Mouse (Mus musculus) gastrocnemius, adult 8-10 months (tissue): ENCODE results near the gene Cryba4. TPM values are rescaled to one million over a fixed set of nuclear protein-coding genes. Genes with fewer than 3 reads are reported as not detected.

ENCODE experiments used
- DNase-seq, 2 experiments: peaks; one replicate each; pipeline ENCODE4 v3.0.0; 2022; ENCODE audit warnings: low spot score in 2 of 2
- total RNA-seq, 4 experiments: library from RNA; stranded (reverse); gene quantifications; 2 replicates each; pipeline ENCODE4 v1.2.4; 2022

Gene Cryba4
- total RNA-seq, 4 experiments from 2014 or later, result 0.40 to 0.58 TPM; not detected in 2

DNA sequence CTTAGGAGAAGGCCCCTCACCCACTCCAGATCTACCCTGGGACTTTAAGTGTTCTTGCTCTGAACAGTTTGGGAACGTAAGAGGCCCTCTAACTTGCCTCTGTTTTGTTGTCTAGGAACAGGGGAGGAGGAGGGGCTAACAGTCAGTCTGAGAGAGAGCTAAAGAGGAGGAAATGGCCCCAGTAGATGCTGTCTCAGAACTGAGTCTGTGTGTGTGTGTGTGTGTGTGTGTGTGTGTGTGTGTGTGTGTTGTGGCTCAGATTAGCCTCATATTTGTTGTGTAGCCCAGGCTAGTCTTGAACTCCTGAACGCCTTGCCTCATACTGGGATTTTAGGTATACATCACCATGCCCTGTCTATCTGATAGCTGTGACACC lies 34.3 kb upstream of the Cryba4 start:
- DNase-seq, result no peak

DNA sequence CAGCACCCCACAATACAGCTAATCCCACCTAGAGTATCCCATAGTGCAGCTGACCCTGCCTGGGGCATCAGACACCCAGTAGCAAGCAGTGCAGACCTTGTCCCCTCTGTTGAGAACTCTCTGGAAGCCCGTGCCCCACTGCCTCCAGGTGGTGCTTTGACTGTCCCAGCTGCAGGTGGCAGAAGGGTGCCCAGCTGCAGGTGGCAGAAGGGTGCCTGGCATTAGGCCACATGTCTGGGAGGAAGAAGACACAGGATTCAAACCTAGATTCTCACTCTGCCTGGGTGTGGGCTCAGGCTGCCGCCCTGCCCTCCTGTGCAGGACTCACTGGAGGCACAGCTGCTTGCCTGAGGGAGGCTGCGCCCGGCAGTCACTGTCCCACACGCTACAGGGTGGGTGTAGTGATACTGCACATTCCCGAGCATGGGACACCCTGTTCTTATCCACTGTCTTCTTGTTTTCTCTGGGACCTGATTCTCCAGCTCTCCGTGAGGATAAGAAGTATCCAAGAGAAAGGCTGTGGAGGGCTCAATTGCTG lies 33.3 kb upstream of the Cryba4 start:
- DNase-seq, result no peak

DNA sequence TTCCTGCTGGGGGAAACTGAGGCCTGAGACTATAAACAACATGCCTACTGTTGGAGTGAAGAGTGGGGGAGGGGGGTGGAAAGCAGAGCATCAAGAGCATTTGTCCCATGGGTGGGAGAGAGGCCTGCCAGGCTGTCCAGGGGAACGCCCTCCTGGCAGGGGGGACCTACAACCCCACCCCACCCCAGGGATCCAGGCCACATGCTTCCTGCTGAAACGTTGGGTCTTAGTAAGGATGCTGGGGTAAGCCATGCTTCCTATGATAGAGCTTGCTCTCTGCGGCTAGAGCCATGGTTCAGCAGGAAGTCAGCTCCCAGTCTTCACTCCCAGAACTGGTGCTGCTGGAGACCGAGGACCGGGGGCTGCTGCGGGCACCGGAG lies 31.9 kb upstream of the Cryba4 start:
- no peak for DNase-seq

DNA sequence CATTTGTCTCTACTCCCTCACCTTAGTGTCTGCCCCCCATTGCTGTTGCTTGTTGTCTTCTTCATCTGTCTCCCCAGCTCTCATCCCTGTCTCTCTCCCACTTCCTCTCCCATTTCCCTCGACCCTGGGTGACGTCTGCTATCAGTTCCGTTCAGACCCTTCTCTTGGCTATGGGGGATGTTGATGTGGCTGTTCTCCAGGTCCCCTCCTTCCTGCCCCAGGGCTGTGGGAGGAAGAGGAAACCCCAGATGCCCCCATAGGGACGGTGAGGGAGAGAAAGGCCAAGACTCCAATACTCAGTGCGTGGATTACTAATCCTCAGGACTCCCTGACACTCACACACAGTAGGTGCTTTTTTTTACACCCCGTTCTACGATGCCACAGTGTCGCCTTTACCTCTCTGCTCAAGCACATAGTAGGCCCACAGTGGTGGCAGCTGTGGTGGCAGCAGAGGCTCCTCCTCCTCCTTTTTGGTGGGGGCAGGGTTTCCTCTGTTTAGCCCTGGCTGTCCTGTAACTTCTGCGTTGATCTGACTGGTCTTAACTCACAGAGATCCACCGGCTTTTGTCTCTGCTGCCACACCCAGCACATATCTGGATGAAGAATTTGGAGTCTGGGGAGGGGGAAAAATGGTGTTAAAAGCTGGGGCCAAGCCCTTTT lies 31.4 kb upstream of the Cryba4 start:
- DNase-seq, result no peak

DNA sequence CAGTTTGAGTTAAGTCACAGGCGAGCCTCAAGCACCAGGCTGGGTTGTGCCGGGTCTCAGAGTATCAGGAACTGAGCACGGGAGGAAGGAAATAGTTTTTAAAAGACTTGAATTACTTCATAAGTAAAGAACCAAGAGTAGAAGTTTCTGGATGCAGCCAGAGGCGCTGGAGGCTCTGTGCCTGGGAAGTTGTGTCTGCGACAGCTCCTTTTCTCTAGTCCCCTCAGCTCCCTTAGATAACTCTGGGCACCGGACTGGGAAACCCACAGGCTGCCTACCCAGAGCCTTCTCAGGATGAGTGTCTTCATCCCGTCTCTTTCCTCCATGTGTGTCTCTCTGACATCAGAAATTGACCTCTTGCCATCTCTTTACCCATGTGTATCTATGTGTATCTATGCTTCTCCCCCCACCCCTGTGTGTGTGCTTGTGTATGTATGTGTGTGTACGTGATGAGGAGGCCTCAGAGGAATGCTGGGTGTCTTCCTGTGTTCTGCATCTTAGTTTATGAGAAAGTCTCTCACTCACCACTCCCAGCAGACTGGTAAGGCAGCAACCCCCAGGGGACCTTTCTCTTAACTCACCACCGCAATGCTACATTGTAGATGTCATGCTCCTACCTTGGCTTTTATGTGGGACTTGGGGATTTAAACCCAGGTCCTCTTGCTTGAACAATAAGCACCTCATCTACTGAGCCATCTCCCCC lies 30.6 kb upstream of the Cryba4 start:
- no peak for DNase-seq

DNA sequence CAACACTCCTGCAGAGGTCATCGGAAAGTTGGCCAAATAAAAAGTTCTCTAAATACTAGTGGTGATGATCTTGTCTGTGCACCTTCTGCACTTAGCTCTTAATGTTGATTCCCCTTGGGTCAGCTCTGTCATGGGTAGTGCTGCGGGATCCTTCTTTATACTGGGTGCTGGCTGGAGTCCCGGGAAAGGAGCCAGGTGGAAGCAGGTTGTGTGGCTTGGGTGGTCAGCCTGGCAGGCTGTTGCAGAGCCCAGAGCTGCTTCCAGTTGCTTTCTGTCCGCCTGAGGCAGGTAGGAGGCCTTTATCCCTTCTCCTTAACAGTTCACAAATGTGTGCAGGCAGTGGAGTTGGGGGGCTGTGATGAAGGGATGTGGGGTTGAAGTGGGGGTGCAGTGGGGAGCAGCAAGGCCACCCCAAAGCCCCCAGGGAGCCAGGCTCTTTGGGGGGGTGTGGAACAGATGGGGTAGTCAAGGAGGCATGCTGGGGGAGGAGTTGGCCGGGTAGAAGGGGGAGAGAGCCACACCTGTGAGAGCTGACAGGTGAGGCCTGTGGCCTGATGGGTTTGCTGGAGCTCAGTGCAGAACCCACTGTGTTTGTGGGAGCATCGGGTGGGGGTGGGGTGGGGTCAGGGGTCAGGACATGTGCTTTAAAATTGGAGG lies 29.9 kb upstream of the Cryba4 start:
- DNase-seq, result no peak

DNA sequence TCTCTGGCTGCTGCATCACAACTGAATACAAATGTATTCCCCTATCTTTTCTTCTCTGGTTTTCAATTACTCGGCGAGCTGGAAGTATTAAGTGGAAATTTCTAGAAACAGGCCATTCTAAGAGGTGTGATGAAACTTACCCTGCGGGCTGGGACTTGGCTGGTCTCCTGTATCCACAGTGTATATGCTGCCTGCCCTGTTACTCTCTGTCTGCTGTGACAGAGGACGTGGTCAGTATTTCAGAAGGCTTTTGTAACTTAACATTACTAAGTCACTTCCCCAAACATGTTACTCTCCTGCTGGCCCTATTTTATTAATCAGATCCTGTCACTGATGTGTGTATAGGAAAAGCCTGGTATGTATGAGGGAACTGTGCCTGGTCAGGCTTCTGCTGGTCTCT lies 29.4 kb upstream of the Cryba4 start:
- DNase-seq, result no peak

DNA sequence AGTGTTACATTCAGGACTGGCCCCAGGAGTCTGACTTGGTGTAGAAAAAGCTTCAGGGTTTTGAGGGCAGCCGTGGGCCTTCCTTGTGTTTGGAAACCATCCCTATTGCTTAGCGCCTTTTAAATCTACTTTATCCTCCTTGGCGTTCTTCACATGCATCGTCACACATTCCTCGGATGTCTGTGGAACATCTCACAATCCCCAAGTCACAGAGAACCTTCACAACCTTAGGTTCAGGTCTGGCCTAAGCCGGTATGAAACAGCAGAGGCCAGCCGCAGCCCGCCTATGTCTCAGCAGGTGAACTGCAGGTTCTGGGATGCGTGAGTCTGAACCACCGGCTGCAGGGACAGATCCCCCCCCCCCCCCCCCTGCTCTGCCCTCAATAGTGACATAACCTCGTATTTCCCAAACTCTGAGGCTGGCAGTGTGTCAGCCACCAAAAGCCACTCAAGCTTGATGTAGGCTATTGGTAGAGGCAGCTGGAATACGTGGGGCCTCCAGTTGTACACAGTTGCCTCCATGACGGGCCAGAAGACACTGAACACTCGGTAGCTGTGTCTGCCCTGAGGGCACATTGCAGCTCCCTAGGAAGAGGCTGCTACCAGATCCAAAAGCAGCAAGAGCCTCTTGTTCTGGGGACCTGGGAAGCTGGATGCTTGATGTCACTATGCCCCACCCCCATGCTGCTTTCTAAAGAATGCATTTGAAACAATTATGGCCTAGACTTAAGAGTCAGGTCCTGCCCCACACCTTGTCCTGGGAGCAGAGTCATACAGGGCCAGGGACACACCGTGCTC lies 28.7 kb upstream of the Cryba4 start:
- no peak for DNase-seq

DNA sequence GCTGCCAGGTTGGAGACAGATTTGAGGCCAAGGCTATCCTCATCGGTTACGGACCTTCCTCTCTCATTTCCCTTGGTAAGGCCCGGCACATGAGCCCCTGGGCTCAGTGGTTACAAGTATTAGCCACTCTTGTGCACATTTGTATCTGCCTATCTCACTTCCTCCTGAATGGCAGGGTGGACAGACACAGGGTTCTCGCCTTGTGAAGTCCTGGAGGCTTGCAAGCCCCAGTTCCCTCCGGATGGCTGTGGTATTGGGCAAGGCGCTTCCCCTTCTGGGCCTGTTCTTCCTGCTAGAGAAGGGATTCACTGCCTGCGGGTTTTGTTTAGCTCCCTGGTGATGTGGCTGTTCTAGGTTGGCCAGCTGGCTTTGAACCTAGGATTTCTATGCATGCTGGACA lies 27.8 kb upstream of the Cryba4 start:
- DNase-seq, result no peak

DNA sequence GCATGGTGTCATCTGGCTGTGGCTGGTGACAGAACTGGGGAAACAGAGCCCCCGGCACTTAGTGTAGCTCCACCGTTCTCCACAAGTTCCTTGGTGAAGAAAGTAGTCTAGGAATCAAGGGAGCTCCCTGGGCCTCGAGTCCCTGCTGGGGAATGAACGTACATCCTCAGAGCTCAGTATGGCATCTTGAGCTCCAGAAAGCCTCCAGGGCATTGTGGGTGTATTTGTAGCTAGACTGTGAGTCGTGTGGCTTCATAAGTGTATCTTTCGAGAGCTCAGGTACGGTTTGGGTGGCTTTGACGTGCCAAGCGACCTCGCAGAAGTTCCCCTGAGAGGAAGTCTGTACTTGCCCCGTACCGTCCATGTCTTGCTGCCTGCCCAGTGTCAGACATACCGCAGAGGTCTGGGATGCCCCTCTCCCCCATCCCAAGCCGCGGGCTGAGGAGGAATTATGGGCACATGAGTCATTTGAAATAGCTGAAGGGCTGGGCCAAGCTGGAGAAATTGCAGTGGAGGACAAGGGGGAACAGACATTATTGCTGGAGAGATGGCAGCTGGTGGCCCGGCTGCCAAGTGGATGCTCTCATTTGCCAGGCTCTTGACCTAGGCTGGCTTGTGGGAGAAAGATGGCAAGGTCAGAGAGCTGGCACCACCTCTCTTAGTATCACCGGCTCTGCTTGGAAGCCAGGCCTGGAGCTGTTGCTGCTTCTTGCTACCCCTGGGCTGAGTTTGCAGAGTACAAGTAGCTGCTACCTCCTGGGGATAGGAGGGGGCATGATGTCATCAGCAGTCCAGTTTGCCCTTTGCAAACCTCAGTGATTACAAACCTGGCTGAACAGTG lies 27.1 kb upstream of the Cryba4 start:
- peak; percentile 51 to 74 for DNase-seq

DNA sequence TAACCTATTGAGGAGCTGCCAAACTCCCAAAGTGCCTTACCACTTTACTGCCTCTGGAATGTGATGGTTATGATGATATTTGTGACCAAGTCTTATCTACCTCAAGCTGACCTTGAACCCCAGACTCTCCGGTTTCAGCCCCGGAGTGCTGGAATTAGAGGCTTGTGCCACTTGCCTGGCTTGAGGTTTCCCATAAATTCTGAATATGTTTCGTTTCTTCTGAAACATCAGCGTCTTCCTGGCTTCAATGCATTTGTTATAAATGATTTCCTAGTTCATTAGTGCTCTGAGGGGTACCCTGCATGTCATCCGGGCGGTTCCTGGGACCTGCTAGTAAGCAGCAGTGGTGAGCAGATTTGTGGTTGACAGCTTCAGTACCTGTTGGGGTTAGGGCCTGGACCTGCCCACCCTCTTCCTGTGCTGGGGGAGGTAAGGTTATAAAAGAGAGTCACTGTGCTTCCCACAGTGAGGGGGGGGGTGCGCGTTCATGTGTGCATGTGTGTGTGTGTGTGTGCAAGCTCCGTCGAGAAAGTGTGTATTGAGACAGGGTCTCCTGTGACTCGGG lies 25.7 kb upstream of the Cryba4 start:
- DNase-seq, result no peak

DNA sequence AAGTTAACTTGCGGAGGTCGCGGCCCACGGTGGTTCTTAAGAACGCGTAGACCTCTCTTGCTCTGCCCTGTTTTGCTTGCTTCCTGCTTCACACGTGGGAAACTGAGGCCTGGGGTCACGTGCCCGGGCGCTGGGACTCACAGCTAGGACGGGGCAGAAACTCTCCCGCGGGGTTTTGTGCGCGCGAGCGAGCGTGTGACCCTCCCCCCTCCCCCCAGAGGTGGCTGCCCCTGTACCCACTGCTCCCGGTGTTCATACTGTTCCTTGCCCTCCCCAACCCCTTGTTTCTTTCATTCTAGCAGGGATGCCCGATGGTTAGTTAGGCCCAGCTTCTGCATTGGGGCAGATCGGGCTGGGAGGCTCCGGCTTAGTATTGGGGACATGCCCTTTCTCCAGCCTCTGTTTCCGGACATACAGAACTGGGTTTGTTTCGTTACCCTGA lies 24.6 kb upstream of the Cryba4 start:
- no peak for DNase-seq

DNA sequence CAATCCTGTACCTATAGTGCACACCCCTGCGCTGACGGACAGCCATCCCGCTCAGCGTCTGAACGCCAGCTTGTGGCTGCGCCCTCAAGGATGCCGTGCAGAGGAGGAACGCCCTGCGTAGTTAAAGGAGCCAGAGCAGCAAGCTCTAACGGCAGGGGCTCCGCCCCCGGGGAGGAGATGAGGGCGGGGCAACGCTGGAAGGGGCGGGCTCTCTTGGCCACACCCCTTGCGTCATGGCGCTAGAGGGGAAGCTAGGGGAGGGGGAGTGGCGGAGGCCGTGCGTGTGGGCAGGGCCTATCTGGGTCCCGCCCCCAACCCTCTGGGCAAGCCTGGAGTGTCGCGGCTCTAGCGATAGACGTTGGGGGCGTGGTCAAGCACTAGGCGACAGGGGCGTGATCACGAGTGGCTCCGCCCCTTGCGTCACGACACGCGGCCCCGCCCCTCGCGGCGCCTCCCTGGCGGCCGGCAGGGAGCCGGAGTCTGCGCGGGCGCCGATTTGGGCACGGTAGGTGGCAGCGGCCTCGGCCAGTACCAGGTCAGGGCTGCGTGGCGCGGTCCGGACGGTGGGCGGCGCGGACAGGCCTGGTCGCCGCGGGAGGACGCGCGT lies 24.1 kb upstream of the Cryba4 start, which contains the start of gene Tpst2:
Gene Tpst2, plus strand, starts transcription at position 425 of the 607 bp plus-strand sequence.
- DNase-seq, result peak; percentile 100

DNA sequence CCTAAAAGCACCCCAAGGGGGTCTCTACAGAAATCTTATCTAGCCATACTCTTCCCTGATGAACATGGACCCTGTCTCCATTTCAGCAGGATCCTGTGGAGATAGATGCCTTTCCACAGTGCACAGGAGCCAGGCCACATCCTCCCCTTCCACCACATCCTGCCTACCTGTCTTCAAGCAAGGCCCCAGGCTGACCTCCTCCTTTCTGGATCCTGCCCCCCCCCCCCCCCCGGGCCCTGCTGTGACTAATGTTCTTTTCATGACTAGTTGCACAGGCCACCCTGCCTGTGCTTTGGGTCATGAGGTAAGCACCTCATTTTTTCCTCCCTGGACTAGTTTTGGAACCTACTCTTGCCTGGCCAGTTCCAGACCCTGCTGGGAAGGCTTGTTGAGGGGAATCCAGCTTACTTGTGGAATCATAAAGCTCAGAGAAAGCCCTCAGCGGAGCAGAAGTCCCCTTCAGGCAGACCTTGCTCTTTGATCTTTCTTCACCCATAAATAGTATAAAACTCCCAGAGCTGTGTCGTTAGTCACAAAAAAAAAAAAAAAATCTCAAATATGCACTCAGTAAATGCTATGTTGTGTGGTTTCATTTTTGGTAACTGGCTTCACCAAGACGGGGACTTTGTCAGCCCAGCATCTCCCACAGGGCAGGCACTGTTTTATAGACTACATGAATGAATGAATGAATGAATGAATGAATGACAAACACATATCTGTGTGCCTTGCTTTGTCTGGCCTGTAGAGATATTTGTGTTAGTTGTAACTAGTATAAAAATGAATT lies 22.9 kb upstream of the Cryba4 start:
- no peak for DNase-seq

DNA sequence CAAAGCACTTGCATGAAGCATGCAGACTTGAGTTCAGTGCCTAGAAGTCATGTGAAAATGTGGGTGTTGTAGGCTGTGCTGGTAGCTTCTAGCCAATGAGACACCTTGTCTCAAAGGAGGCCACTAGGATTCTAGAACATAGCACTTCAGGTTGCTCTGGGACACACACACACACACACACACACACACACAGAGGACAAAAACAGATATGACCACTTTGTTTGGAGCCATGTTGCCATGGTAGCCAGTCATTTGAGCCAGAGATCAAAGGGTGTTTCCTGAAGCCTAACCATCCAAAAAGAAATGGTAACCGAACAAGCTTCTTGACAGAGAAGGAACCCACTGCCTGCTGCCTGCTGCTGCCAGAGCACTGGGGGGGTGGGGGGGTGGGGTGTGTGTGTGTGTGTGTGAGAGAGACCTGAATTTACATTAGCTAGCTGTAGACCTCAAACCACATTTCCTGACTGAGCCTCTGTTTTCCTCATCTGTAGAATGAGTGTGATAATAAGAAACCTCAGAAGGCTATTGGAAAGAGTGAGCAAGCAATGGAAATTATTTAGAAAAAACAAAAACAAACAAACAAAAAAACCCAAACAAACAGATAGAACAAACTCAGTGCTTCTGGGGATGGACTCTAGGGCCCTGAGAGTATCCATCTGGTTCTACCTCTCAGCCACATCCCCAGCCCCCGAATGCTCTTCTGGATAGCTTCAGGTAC lies 21.6 kb upstream of the Cryba4 start:
- no peak for DNase-seq

DNA sequence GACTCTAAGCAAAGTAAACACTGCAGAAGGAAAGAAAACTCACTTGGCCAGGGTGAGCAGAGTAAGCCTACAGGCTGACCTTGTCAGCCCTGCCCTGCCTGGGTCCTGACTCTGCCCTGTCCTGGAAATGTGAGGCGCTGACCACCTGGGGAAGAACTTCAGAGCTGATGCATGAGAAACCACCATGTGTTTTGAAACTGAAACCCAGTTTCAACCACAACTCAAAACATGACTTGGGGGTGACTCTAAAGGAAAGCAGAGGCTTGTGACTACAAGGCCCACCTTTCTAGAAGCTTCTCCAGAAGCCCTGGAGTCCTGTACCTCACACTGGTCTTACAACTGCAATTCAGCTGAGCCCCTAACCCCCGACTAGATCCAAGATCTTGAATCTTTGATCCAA lies 20.6 kb upstream of the Cryba4 start:
- DNase-seq, result no peak

DNA sequence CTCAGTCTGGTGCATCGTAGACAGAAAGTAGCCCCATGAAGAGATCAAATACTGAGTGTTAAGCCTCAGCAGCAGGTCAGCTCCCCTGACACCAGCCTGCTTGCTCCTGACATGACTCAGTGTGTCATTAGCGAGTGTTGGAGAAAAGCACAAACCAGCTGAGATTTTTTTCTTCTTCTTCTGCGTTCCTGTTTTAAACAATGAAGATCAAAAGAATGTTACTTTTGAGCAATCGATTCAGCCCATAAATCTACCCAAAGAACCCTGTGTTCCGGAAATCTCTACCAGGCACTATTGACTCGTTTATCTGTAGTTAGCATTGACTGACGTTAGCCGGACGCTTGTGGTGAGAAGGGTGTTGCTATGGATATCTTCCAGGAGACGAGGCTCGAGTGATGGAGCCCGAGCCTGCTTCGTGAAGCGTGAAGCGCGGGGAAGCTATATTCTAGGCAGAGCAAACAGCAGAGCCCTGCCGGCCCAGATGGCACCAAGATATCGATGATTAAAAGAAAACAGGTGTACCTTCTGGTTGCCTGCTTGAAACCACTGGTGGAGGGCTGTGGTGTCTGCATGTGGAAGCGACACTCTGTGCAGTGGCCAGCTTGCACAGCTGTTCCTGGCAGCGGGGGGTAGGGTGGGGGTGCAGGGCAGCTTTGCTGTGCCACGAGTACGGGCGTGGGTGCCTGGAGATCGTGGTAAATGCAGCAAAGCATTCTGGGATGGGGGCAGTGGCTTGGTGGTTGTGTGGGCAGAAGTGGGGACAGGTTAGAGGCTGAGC lies 18.6 kb upstream of the Cryba4 start:
- no peak for DNase-seq
